Mouse (Mus musculus): ENCODE data around the gene Rbfox1. TPM values are rescaled to one million over a fixed set of nuclear protein-coding genes. Genes with fewer than 3 reads are reported as not detected.
A peak's percentile ranks its signal among the peaks of the same experiment; 100 is the strongest.

Gene Rbfox1
- polyA plus RNA-seq, 1 experiment from 2014 or later, result 0.71 TPM

- H3K4me3 ChIP-seq, result no peak overlapping the region
- H3K36me3 ChIP-seq (replicated peaks), result no peaks in the 10 kb centered on the region
- no peak overlapping the region for H3K27ac ChIP-seq
- no peaks in the 10 kb centered on the region for H3K9me3 ChIP-seq
- no peak for DNase-seq (ENCODE audit: extremely low spot score, low spot score)
- peaks cover 25% of the 10 kb centered on the region for H3K4me1 ChIP-seq
- 89% methylated on average over 1 of the region's 1 CpGs for WGBS
- no peaks in the 10 kb centered on the region for H3K27me3 ChIP-seq (ENCODE audit: poor library complexity, severe bottlenecking)
Measured at GRCm38 (mm10) chr16:6000016-6000415, 114.9 kb downstream of the Rbfox1 start.

- H3K27me3 ChIP-seq (ENCODE audit: poor library complexity, severe bottlenecking), result no peaks in the 10 kb centered on the region
- no peaks in the 10 kb centered on the region for H3K9me3 ChIP-seq
- no peaks in the 10 kb centered on the region for H3K36me3 ChIP-seq (replicated peaks)
- H3K4me3 ChIP-seq, result no peak overlapping the region
- H3K27ac ChIP-seq, result no peak overlapping the region
- DNase-seq (ENCODE audit: extremely low spot score, low spot score), result no peak
- H3K4me1 ChIP-seq, result no peaks in the 10 kb centered on the region
Measured at GRCm38 (mm10) chr16:6006996-6007395, 121.8 kb downstream of the Rbfox1 start.

- no peaks in the 10 kb centered on the region for H3K36me3 ChIP-seq (replicated peaks)
- no peaks in the 10 kb centered on the region for H3K4me1 ChIP-seq
- no peak for DNase-seq (ENCODE audit: extremely low spot score, low spot score)
- H3K27ac ChIP-seq, result no peak overlapping the region
- H3K27me3 ChIP-seq (ENCODE audit: poor library complexity, severe bottlenecking), result no peaks in the 10 kb centered on the region
- WGBS, result 87% methylated on average over 3 of the region's 3 CpGs
- no peak overlapping the region for H3K4me3 ChIP-seq
- H3K9me3 ChIP-seq, result no peaks in the 10 kb centered on the region
Measured at GRCm38 (mm10) chr16:6012853-6013252, 127.7 kb downstream of the Rbfox1 start.

GRCm38 (mm10) chr16:6018639-6019038 lies 133.5 kb downstream of the Rbfox1 start:
- H3K9me3 ChIP-seq, result no peaks in the 10 kb centered on the region
- no peaks in the 10 kb centered on the region for H3K27me3 ChIP-seq (ENCODE audit: poor library complexity, severe bottlenecking)
- no peak overlapping the region for H3K27ac ChIP-seq
- H3K4me1 ChIP-seq, result peaks cover 8% of the 10 kb centered on the region; the same call in 1 of the 2 replicates
- H3K4me3 ChIP-seq, result no peak overlapping the region
- WGBS, result 56% methylated on average over 5 of the region's 5 CpGs
- DNase-seq (ENCODE audit: extremely low spot score, low spot score), result peak; percentile 57
- H3K36me3 ChIP-seq (replicated peaks), result no peaks in the 10 kb centered on the region

- WGBS, result 25% methylated on average over 1 of the region's 1 CpGs
- H3K9me3 ChIP-seq, result no peaks in the 10 kb centered on the region
- H3K36me3 ChIP-seq (replicated peaks), result no peaks in the 10 kb centered on the region
- no peak for DNase-seq (ENCODE audit: extremely low spot score, low spot score)
- no peak overlapping the region for H3K27ac ChIP-seq
- H3K4me3 ChIP-seq, result no peak overlapping the region
- H3K27me3 ChIP-seq (ENCODE audit: poor library complexity, severe bottlenecking), result no peaks in the 10 kb centered on the region
- peaks cover 8% of the 10 kb centered on the region; the same call in 1 of the 2 replicates for H3K4me1 ChIP-seq
Measured at GRCm38 (mm10) chr16:6019361-6019760, 134.2 kb downstream of the Rbfox1 start.

GRCm38 (mm10) chr16:6031280-6031679 lies 146.1 kb downstream of the Rbfox1 start:
- H3K4me1 ChIP-seq, result peaks cover 5% of the 10 kb centered on the region
- 89% methylated on average over 1 of the region's 1 CpGs for WGBS
- H3K27ac ChIP-seq, result no peak overlapping the region
- H3K9me3 ChIP-seq, result no peaks in the 10 kb centered on the region
- no peaks in the 10 kb centered on the region for H3K36me3 ChIP-seq (replicated peaks)
- DNase-seq (ENCODE audit: extremely low spot score, low spot score), result no peak
- no peaks in the 10 kb centered on the region for H3K27me3 ChIP-seq (ENCODE audit: poor library complexity, severe bottlenecking)
- H3K4me3 ChIP-seq, result no peak overlapping the region

- Histone ChIP-seq H3K27ac (no peak overlapping the region), H3K27me3 (ENCODE audit: poor library complexity, severe bottlenecking) (no peaks in the 10 kb centered on the region), H3K36me3 (replicated peaks) (no peaks in the 10 kb centered on the region), H3K4me1 (peaks cover 5% of the 10 kb centered on the region), H3K4me3 (no peak overlapping the region), H3K9me3 (no peaks in the 10 kb centered on the region)
- 89% methylated on average over 7 of the region's 7 CpGs for whole genome bisulfite sequencing
- DNase-seq (ENCODE audit: extremely low spot score, low spot score), result no peak
Measured at GRCm38 (mm10) chr16:6032563-6032962, 147.4 kb downstream of the Rbfox1 start.

GRCm38 (mm10) chr16:6034876-6035275 lies 149.7 kb downstream of the Rbfox1 start:
- 85% methylated on average over 3 of the region's 3 CpGs for WGBS
- DNase-seq (ENCODE audit: extremely low spot score, low spot score), result no peak
- no peak overlapping the region for H3K4me3 ChIP-seq
- no peaks in the 10 kb centered on the region for H3K27me3 ChIP-seq (ENCODE audit: poor library complexity, severe bottlenecking)
- H3K9me3 ChIP-seq, result no peaks in the 10 kb centered on the region
- H3K36me3 ChIP-seq (replicated peaks), result no peaks in the 10 kb centered on the region
- H3K27ac ChIP-seq, result no peak overlapping the region
- H3K4me1 ChIP-seq, result no peaks in the 10 kb centered on the region

GRCm38 (mm10) chr16:6037009-6037408 lies 151.9 kb downstream of the Rbfox1 start:
- 75% methylated on average over 7 of the region's 7 CpGs for WGBS
- Histone ChIP-seq H3K9me3 (no peaks in the 10 kb centered on the region), H3K36me3 (replicated peaks) (no peaks in the 10 kb centered on the region), H3K27ac (no peak overlapping the region), H3K4me3 (no peak overlapping the region), H3K27me3 (ENCODE audit: poor library complexity, severe bottlenecking) (no peaks in the 10 kb centered on the region), H3K4me1 (no peaks in the 10 kb centered on the region)
- DNase-seq (ENCODE audit: extremely low spot score, low spot score), result no peak

GRCm38 (mm10) chr16:6042766-6043165 lies 157.6 kb downstream of the Rbfox1 start:
- Histone ChIP-seq H3K36me3 (replicated peaks) (no peaks in the 10 kb centered on the region), H3K9me3 (no peaks in the 10 kb centered on the region), H3K27me3 (ENCODE audit: poor library complexity, severe bottlenecking) (no peaks in the 10 kb centered on the region), H3K27ac (no peak overlapping the region), H3K4me1 (no peaks in the 10 kb centered on the region), H3K4me3 (no peak overlapping the region)
- WGBS, result 91% methylated on average over 3 of the region's 3 CpGs
- no peak for DNase-seq (ENCODE audit: extremely low spot score, low spot score)

GRCm38 (mm10) chr16:6048601-6049000 lies 163.4 kb downstream of the Rbfox1 start:
- Histone ChIP-seq H3K36me3 (replicated peaks) (no peaks in the 10 kb centered on the region), H3K27ac (no peak overlapping the region), H3K4me3 (no peak overlapping the region), H3K27me3 (ENCODE audit: poor library complexity, severe bottlenecking) (no peaks in the 10 kb centered on the region), H3K9me3 (no peaks in the 10 kb centered on the region), H3K4me1 (no peaks in the 10 kb centered on the region)
- DNase-seq (ENCODE audit: extremely low spot score, low spot score), result no peak
- WGBS, result 89% methylated on average over 1 of the region's 1 CpGs

GRCm38 (mm10) chr16:6062495-6062894 lies 177.3 kb downstream of the Rbfox1 start:
- Histone ChIP-seq H3K9me3 (no peaks in the 10 kb centered on the region), H3K4me3 (no peak overlapping the region), H3K4me1 (no peaks in the 10 kb centered on the region), H3K36me3 (replicated peaks) (no peaks in the 10 kb centered on the region), H3K27me3 (ENCODE audit: poor library complexity, severe bottlenecking) (no peaks in the 10 kb centered on the region), H3K27ac (no peak overlapping the region)
- no peak for DNase-seq (ENCODE audit: extremely low spot score, low spot score)
- 91% methylated on average over 1 of the region's 1 CpGs for WGBS

GRCm38 (mm10) chr16:6065481-6065880 lies 180.3 kb downstream of the Rbfox1 start:
- Histone ChIP-seq H3K36me3 (replicated peaks) (no peaks in the 10 kb centered on the region), H3K27ac (no peak overlapping the region), H3K9me3 (no peaks in the 10 kb centered on the region), H3K27me3 (ENCODE audit: poor library complexity, severe bottlenecking) (no peaks in the 10 kb centered on the region), H3K4me1 (no peaks in the 10 kb centered on the region), H3K4me3 (no peak overlapping the region)
- WGBS, result 93% methylated on average over 4 of the region's 4 CpGs
- no peak for DNase-seq (ENCODE audit: extremely low spot score, low spot score)

- DNase-seq (ENCODE audit: extremely low spot score, low spot score), result no peak
- Histone ChIP-seq H3K36me3 (replicated peaks) (no peaks in the 10 kb centered on the region), H3K9me3 (no peaks in the 10 kb centered on the region), H3K27ac (no peak overlapping the region), H3K27me3 (ENCODE audit: poor library complexity, severe bottlenecking) (no peaks in the 10 kb centered on the region), H3K4me1 (no peaks in the 10 kb centered on the region), H3K4me3 (no peak overlapping the region)
- WGBS, result 87% methylated on average over 10 of the region's 10 CpGs
Measured at GRCm38 (mm10) chr16:6075442-6076050, 190.4 kb downstream of the Rbfox1 start.

Data from forebrain, embryonic 10.5 days (tissue).